Mouse (Mus musculus): ENCODE results near the gene Nmrk1. TPM values are rescaled to one million over a fixed set of nuclear protein-coding genes. Genes with fewer than 3 reads are reported as not detected.
A peak's percentile ranks its signal among the peaks of the same experiment; 100 is the strongest.

Nmrk1 gene
- polyA plus RNA-seq, 1 experiment = 4.0 TPM

DNA sequence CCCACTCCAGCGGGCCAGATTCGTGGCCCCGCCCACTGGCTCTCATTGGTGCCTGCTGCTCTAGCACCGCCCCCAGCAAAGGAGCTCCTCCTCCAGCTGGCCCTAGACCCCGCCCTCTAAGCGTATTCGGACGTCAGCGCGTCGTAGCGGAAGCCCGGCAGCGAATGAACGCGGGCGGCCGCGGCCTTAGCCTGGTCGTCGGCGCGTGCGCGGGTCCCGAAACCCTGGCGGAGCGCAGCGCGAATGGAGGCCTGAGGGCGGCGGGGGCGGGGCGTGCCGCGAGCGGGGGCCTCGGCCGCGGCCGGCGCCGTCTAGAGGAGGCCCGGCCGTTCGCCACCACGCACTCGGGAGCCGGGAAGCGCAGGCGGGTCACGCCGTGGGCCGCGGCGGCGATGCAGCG is 38.9 kb downstream of the Nmrk1 start, which contains the start of gene Carnmt1:
Gene Carnmt1 (plus strand): TSS at position 157 of the 400 bp plus-strand sequence.
- TF ChIP-seq POLR2A (IDR thresholded peaks at IDR 0.05; ENCODE audit: low read depth, low read length) (no peak; the same call in 1 of the 2 replicates), CTCF (IDR thresholded peaks at IDR 0.05; ENCODE audit: extremely low read depth, insufficient read depth, insufficient read length, insufficient replicate concordance) (no peak)
- Histone ChIP-seq H3K36me3 (ENCODE audit: control insufficient read depth, insufficient read depth, low read length) (no peaks in the 10 kb centered on the region), H3K4me3 (ENCODE audit: extremely low read depth, insufficient read depth, insufficient read length) (peak within 1 kb of the TSS; percentile 80), H3K4me1 (ENCODE audit: control insufficient read depth, insufficient read depth, insufficient read length) (no peaks in the 10 kb centered on the region; the same call in 1 of the 2 replicates), H3K27me3 (ENCODE audit: control insufficient read depth, insufficient read depth, low read length) (no peaks in the 10 kb centered on the region), H3K27ac (ENCODE audit: insufficient read depth, low read length) (peak within 1 kb of the TSS; percentile 40)
- peak; percentile 94 to 99 for DNase-seq (ENCODE audit: low read depth in 1 of 2, low spot score in 2 of 2)
- WGBS = under 1% methylated on average over 51 of the region's 58 CpGs

DNA sequence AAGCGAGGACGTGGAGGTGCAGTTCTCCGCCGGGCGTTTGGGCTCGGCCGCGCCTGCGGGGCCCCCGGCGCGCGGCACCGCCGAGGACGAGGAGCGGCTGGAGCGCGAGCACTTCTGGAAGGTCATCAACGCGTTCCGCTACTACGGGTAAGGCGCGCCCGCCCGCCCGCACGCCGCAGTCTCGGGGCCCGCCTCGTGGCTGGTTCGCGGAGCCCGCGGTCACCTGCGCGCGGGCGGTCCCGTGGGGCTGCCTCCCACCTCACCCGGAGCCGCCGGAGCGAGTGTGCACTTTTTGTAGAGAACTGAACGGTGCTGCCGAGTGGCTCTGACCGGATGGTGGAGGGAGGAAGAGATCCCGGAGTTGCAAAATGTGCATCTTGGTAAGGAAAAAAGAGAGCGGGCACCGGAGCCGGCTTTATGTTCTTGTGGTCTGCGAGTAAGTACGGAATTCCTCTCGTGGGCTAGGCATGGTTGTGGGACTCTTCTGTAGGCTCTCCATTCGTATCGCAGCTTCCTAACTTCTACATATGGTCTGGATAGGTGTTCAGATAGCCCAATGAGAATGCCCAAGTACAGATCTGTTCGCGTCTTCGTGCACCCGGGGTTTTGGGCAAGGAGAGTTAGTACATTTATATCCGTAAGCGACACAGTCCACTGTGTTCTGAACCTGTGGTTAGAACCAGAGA is 39.4 kb downstream of the Nmrk1 start:
- Histone ChIP-seq H3K27ac (ENCODE audit: insufficient read depth, low read length) (peak overlapping the region; percentile 40), H3K27me3 (ENCODE audit: control insufficient read depth, insufficient read depth, low read length) (no peaks in the 10 kb centered on the region), H3K4me1 (ENCODE audit: control insufficient read depth, insufficient read depth, insufficient read length) (no peaks in the 10 kb centered on the region; the same call in 1 of the 2 replicates), H3K36me3 (ENCODE audit: control insufficient read depth, insufficient read depth, low read length) (no peaks in the 10 kb centered on the region), H3K4me3 (ENCODE audit: extremely low read depth, insufficient read depth, insufficient read length) (peak overlapping the region; percentile 80)
- TF ChIP-seq POLR2A (IDR thresholded peaks at IDR 0.05; ENCODE audit: low read depth, low read length) = no peak
- TF ChIP-seq CTCF (IDR thresholded peaks at IDR 0.05; ENCODE audit: extremely low read depth, insufficient read depth, insufficient read length, insufficient replicate concordance) = no peak
- peak; percentile 8 to 48 for DNase-seq (ENCODE audit: low read depth in 1 of 2, low spot score in 2 of 2)
- whole genome bisulfite sequencing = under 1% methylated on average over 64 of the region's 64 CpGs

DNA sequence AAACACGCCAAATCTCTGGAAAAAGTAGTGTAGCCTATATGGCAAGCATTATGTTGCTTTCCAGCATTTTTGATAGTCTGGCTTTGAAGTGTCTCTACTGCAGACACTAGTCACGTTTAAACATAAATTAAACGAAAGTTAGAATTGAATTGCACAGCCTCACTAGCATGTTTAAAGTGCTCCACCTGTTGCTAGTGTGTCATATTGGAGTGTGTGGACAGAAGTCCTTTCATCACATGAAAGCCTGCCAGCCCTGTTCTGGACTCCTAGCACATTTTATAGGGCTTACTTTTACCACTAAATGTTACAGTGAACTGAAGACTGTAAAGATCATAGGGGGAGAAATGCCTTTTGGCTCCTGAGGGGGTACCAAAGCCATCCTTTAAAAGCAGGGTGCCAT is 40.7 kb downstream of the Nmrk1 start:
- 73% methylated on average over 3 of the region's 3 CpGs for WGBS

GRCm38 (mm10) chr19:18673116-18673515 is 41.4 kb downstream of the Nmrk1 start:
- Histone ChIP-seq H3K4me3 (ENCODE audit: extremely low read depth, insufficient read depth, insufficient read length) (no peak overlapping the region), H3K27ac (ENCODE audit: insufficient read depth, low read length) (no peak overlapping the region), H3K36me3 (ENCODE audit: control insufficient read depth, insufficient read depth, low read length) (no peaks in the 10 kb centered on the region), H3K4me1 (ENCODE audit: control insufficient read depth, insufficient read depth, insufficient read length) (no peaks in the 10 kb centered on the region; the same call in 1 of the 2 replicates), H3K27me3 (ENCODE audit: control insufficient read depth, insufficient read depth, low read length) (no peaks in the 10 kb centered on the region)
- no peak for DNase-seq (ENCODE audit: low read depth in 1 of 2, low spot score in 2 of 2)
- no peak for TF ChIP-seq POLR2A (IDR thresholded peaks at IDR 0.05; ENCODE audit: low read depth, low read length)
- WGBS = 86% methylated on average over 4 of the region's 4 CpGs

More for the DNA sequence above, 40.7 kb downstream of the Nmrk1 start:
- no peaks in the 10 kb centered on the region for H3K36me3 ChIP-seq (ENCODE audit: control insufficient read depth, insufficient read depth, low read length)
- no peaks in the 10 kb centered on the region for H3K27me3 ChIP-seq (ENCODE audit: control insufficient read depth, insufficient read depth, low read length)
- no peak overlapping the region for H3K4me3 ChIP-seq (ENCODE audit: extremely low read depth, insufficient read depth, insufficient read length)
- TF ChIP-seq CTCF (IDR thresholded peaks at IDR 0.05; ENCODE audit: extremely low read depth, insufficient read depth, insufficient read length, insufficient replicate concordance) = no peak
- H3K4me1 ChIP-seq (ENCODE audit: control insufficient read depth, insufficient read depth, insufficient read length) = no peaks in the 10 kb centered on the region; the same call in 1 of the 2 replicates
- H3K27ac ChIP-seq (ENCODE audit: insufficient read depth, low read length) = no peak overlapping the region
- DNase-seq (ENCODE audit: low read depth in 1 of 2, low spot score in 2 of 2) = no peak

DNA sequence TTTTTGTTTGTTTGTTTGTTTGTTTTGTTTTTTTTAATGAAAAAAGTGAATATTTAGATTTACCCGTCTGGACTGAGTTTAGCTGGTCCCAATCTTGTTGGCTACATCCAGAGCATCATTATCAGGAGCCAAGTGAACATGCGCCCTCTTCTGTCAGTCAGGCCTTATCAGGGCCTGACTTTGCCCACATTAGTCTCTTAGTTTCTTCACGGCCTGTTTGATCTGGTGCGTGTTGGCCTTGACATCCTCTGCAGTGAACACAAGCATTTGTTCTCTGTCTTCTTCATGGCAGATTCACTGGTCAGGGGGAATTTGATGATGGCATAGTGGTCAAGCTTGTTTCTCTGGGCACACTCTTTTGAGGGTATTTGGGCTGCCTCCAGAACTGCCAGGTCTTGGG is 50.4 kb downstream of the Nmrk1 start:
- Histone ChIP-seq H3K4me3 (ENCODE audit: extremely low read depth, insufficient read depth, insufficient read length) (no peak overlapping the region), H3K36me3 (ENCODE audit: control insufficient read depth, insufficient read depth, low read length) (peaks cover 9% of the 10 kb centered on the region), H3K27ac (ENCODE audit: insufficient read depth, low read length) (no peak overlapping the region), H3K27me3 (ENCODE audit: control insufficient read depth, insufficient read depth, low read length) (no peaks in the 10 kb centered on the region), H3K4me1 (ENCODE audit: control insufficient read depth, insufficient read depth, insufficient read length) (no peaks in the 10 kb centered on the region)
- DNase-seq (ENCODE audit: low read depth in 1 of 2, low spot score in 2 of 2) = no peak
- 78% methylated on average over 4 of the region's 4 CpGs for WGBS
- TF ChIP-seq POLR2A (IDR thresholded peaks at IDR 0.05; ENCODE audit: low read depth, low read length) (no peak), CTCF (IDR thresholded peaks at IDR 0.05; ENCODE audit: extremely low read depth, insufficient read depth, insufficient read length, insufficient replicate concordance) (no peak)

DNA sequence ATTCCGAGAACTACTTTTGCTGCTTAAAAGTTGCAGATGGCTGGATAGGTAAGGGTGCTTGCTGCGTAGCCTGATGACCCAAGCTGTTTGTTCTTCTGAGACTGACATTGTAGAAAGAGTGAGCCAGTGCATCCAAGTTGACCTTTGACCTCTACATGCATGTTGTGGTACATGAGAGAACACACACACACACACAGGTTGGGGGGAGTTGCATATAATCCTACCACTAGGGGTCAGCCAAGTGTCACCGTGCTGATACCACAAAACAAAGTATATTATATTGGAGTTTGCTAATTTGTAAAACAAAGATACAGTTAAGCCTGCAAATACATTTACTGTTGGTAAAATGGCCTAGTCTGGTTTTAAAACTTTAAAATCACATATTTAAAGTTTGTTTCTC is 55.8 kb downstream of the Nmrk1 start:
- Histone ChIP-seq H3K4me1 (ENCODE audit: control insufficient read depth, insufficient read depth, insufficient read length) (no peaks in the 10 kb centered on the region), H3K4me3 (ENCODE audit: extremely low read depth, insufficient read depth, insufficient read length) (no peak overlapping the region), H3K36me3 (ENCODE audit: control insufficient read depth, insufficient read depth, low read length) (peaks cover 2% of the 10 kb centered on the region; the same call in 1 of the 2 replicates), H3K27ac (ENCODE audit: insufficient read depth, low read length) (no peak overlapping the region), H3K27me3 (ENCODE audit: control insufficient read depth, insufficient read depth, low read length) (no peaks in the 10 kb centered on the region)
- DNase-seq (ENCODE audit: low read depth in 1 of 2, low spot score in 2 of 2) = peak; percentile 22 to 50
- no peak for TF ChIP-seq POLR2A (IDR thresholded peaks at IDR 0.05; ENCODE audit: low read depth, low read length)
- TF ChIP-seq CTCF (IDR thresholded peaks at IDR 0.05; ENCODE audit: extremely low read depth, insufficient read depth, insufficient read length, insufficient replicate concordance) = peak; percentile 36; the same call in 1 of the 2 replicates
- WGBS = 69% methylated on average over 3 of the region's 3 CpGs

GRCm38 (mm10) chr19:18692176-18692575 is 60.4 kb downstream of the Nmrk1 start:
- H3K36me3 ChIP-seq (ENCODE audit: control insufficient read depth, insufficient read depth, low read length) = peaks cover 3% of the 10 kb centered on the region
- H3K4me3 ChIP-seq (ENCODE audit: extremely low read depth, insufficient read depth, insufficient read length) = no peak overlapping the region
- 58% methylated on average over 3 of the region's 3 CpGs for WGBS
- no peak for TF ChIP-seq POLR2A (IDR thresholded peaks at IDR 0.05; ENCODE audit: low read depth, low read length)
- no peak for TF ChIP-seq CTCF (IDR thresholded peaks at IDR 0.05; ENCODE audit: extremely low read depth, insufficient read depth, insufficient read length, insufficient replicate concordance)
- no peak overlapping the region for H3K27ac ChIP-seq (ENCODE audit: insufficient read depth, low read length)
- no peaks in the 10 kb centered on the region for H3K27me3 ChIP-seq (ENCODE audit: control insufficient read depth, insufficient read depth, low read length)
- H3K4me1 ChIP-seq (ENCODE audit: control insufficient read depth, insufficient read depth, insufficient read length) = no peaks in the 10 kb centered on the region
- no peak for DNase-seq (ENCODE audit: low read depth in 1 of 2, low spot score in 2 of 2)

Measured in spleen, adult 2 months (tissue).